Mouse (Mus musculus) embryonic facial prominence, embryonic 14.5 days (tissue): Measurements from ENCODE around the gene Dad1. TPM values are rescaled to one million over a fixed set of nuclear protein-coding genes. Genes with fewer than 3 reads are reported as not detected.
A peak's percentile ranks its signal among the peaks of the same experiment; 100 is the strongest.

Experiments used
- ATAC-seq: fragments of 200-750 bp; cut with Nextera tagmentation; 2 replicates; pipeline ENCODE4 v1.8.0; 2017; ENCODE audit warnings: low read depth, moderate number of reproducible peaks, moderate TSS enrichment
- DNase-seq: peaks from one replicate; pipeline ENCODE4 v3.0.0-alpha.2; 2015; ENCODE audit warnings: low spot score
- H3K27ac ChIP-seq: fragments of 300-500 bp; sonication (generic); replicated peaks from 2 replicates; pipeline ENCODE4 v1.5.1; 2014; ENCODE audit warnings: low read depth, mild to moderate bottlenecking, low read length, moderate library complexity
- H3K27me3 ChIP-seq: fragments of 300-500 bp; sonication (generic); replicated peaks from 2 replicates; pipeline ENCODE4 v1.6.1; 2014; ENCODE audit warnings: low read length; ENCODE audit not compliant: control insufficient read depth, insufficient read depth
- H3K36me3 ChIP-seq: fragments of 300-500 bp; sonication (generic); 2 replicates; pipeline ENCODE4 v1.6.1; 2014; ENCODE audit warnings: low read length, mixed read lengths; ENCODE audit not compliant: control insufficient read depth, insufficient read depth
- H3K4me1 ChIP-seq: fragments of 300-500 bp; sonication (generic); 2 replicates; pipeline ENCODE4 v1.6.1; 2014; ENCODE audit warnings: antibody characterized with exemption, low read length; ENCODE audit not compliant: control insufficient read depth, insufficient read depth
- H3K4me2 ChIP-seq: fragments of 300-500 bp; sonication (generic); 2 replicates; pipeline ENCODE4 v1.6.1; 2014; ENCODE audit warnings: low read depth, mild to moderate bottlenecking, low read length, moderate library complexity, mixed read lengths
- H3K4me3 ChIP-seq: fragments of 300-500 bp; sonication (generic); 2 replicates; pipeline ENCODE4 v1.5.1; 2014; ENCODE audit warnings: low read depth, mild to moderate bottlenecking, low read length
- H3K9ac ChIP-seq: fragments of 300-500 bp; sonication (generic); 2 replicates; pipeline ENCODE4 v1.6.1; 2014; ENCODE audit warnings: low read depth, mild to moderate bottlenecking, low read length, moderate library complexity, mixed read lengths
- H3K9me3 ChIP-seq: fragments of 300-500 bp; sonication (generic); 2 replicates; pipeline ENCODE4 v1.6.1; 2016; ENCODE audit warnings: low read length; ENCODE audit not compliant: control insufficient read depth
- WGBS: fragments of 180-500 bp; shearing (Covaris S2); extraction: QIAGEN DNeasy Blood & Tissue Kit; methylation state at CpG from one replicate; pipeline ENCODE4 v1.1.7; 2014; 5-methylcytosine and 5-hydroxymethylcytosine counted together
- polyA plus RNA-seq: library from polyadenylated mRNA; unstranded; fragments of >200 nt; fragmentation: Nextera tagmentation; extraction: Ambion mirVana; gene quantifications from 2 replicates; pipeline ENCODE4 v1.2.1, GENCODE M21; 2014

Gene Dad1
- 400 and 436 TPM in 2 replicates for polyA plus RNA-seq

- Histone ChIP-seq H3K9ac (peak within 1 kb of the TSS; percentile 85), H3K4me2 (peak within 1 kb of the TSS; percentile 69), H3K4me3 (peak within 1 kb of the TSS; percentile 87), H3K4me1 (peaks cover 27% of the 10 kb centered on the region), H3K36me3 (0 out of 2 replicates have a peak, but pooled peaks cover 7% of the 10 kb centered on the region), H3K27ac (peak within 1 kb of the TSS; percentile 86), H3K27me3 (no peaks in the 10 kb centered on the region), H3K9me3 (no peaks in the 10 kb centered on the region)
- WGBS = 0% methylated on average over 37 of the region's 39 CpGs
- peak; percentile 100 for ATAC-seq
- DNase-seq = peak; percentile 99
Measured at GRCm38 (mm10) chr14:54253741-54254291, at the start of gene Dad1, which contains the start of gene Abhd4. TSS of gene Dad1 (minus strand) at chr14:54254104. TSS of gene Abhd4 (plus strand) at chr14:54254188.

DNA sequence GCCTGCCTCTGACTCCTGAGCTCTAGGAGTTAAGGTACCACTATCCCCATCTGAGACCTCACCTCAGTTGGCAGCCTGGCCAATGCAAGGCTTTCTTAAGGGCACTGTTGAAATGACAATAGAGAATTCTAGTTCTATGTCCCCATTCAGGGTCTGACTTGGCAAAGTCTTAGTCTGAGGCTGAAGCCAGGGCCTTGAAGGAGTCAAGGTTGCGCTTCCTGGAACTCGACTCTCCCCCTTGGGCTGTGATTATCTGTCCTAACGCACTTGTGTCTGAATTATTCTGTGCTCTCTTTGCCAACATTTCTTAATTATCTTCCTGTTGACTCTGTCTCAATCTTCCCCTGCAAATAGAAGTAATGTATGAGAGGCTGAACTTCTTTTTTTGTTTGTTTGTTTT lies 46.8 kb upstream of the Dad1 start:
- Histone ChIP-seq H3K4me1 (no peaks in the 10 kb centered on the region), H3K4me2 (no peak overlapping the region), H3K9ac (no peak overlapping the region), H3K4me3 (no peak overlapping the region), H3K27ac (no peak overlapping the region), H3K27me3 (no peaks in the 10 kb centered on the region), H3K9me3 (peaks cover 5% of the 10 kb centered on the region), H3K36me3 (no peaks in the 10 kb centered on the region)
- 87% methylated on average over 3 of the region's 3 CpGs for WGBS
- ATAC-seq = no peak
- no peak for DNase-seq

- H3K36me3 ChIP-seq = no peaks in the 10 kb centered on the region
- no peak overlapping the region for H3K27ac ChIP-seq
- H3K4me3 ChIP-seq = no peak overlapping the region
- H3K4me1 ChIP-seq = no peaks in the 10 kb centered on the region
- no peak overlapping the region for H3K4me2 ChIP-seq
- WGBS = 81% methylated on average over 5 of the region's 5 CpGs
- H3K27me3 ChIP-seq = no peaks in the 10 kb centered on the region
- no peak for DNase-seq
- peaks cover 5% of the 10 kb centered on the region for H3K9me3 ChIP-seq
- no peak for ATAC-seq
- H3K9ac ChIP-seq = no peak overlapping the region
Measured at GRCm38 (mm10) chr14:54300136-54300535, 46.2 kb upstream of the Dad1 start.

DNA sequence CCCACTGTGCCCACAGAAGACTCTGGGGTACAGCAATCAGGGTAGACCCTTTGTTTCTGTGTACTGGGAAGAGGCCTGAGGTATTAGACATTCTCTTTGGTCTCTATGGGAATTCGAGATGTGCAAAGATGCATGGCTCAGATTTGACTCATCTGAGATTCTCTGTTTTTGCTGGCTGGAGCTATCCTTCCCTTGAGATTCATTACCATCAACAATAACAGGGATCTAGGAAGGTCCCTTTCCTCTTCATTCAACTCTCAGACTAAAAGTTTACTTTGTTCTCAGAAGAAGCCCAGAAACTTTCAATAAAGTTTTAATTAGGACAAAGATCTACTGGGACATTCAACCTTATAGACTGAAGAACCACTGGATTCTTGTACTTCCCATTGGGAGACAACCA lies 30.9 kb upstream of the Dad1 start, which contains the start of gene Olfr49:
Gene Olfr49 (minus strand): TSS at position 101 of the 400 bp plus-strand sequence.
- 62% methylated on average over 1 of the region's 1 CpGs for WGBS
- no peaks in the 10 kb centered on the region for H3K27me3 ChIP-seq
- DNase-seq (no peak), ATAC-seq (no peak)
- 0 out of 2 replicates have a peak, but pooled peaks cover 7% of the 10 kb centered on the region for H3K9me3 ChIP-seq
- no peaks in the 10 kb centered on the region for H3K4me1 ChIP-seq
- no peaks in the 10 kb centered on the region for H3K36me3 ChIP-seq
- no peak within 1 kb of the TSS for H3K9ac ChIP-seq
- no peak within 1 kb of the TSS for H3K27ac ChIP-seq
- no peak within 1 kb of the TSS for H3K4me2 ChIP-seq
- H3K4me3 ChIP-seq = no peak within 1 kb of the TSS

GRCm38 (mm10) chr14:54276446-54276845 lies 22.5 kb upstream of the Dad1 start:
- H3K27ac ChIP-seq = no peak overlapping the region
- no peak overlapping the region for H3K4me3 ChIP-seq
- ATAC-seq = no peak
- no peaks in the 10 kb centered on the region for H3K36me3 ChIP-seq
- H3K9ac ChIP-seq = no peak overlapping the region
- 79% methylated on average over 2 of the region's 2 CpGs for WGBS
- no peak overlapping the region for H3K4me2 ChIP-seq
- no peaks in the 10 kb centered on the region for H3K4me1 ChIP-seq
- no peak for DNase-seq
- H3K27me3 ChIP-seq = no peaks in the 10 kb centered on the region
- no peaks in the 10 kb centered on the region for H3K9me3 ChIP-seq

GRCm38 (mm10) chr14:54272696-54273095 lies 18.8 kb upstream of the Dad1 start:
- no peak overlapping the region for H3K9ac ChIP-seq
- H3K27me3 ChIP-seq = no peaks in the 10 kb centered on the region
- peaks cover 15% of the 10 kb centered on the region for H3K36me3 ChIP-seq
- no peaks in the 10 kb centered on the region for H3K4me1 ChIP-seq
- H3K9me3 ChIP-seq = no peaks in the 10 kb centered on the region
- WGBS = 82% methylated on average over 3 of the region's 3 CpGs
- no peak overlapping the region for H3K4me3 ChIP-seq
- no peak for DNase-seq
- ATAC-seq = no peak
- no peak overlapping the region for H3K4me2 ChIP-seq
- no peak overlapping the region for H3K27ac ChIP-seq

DNA sequence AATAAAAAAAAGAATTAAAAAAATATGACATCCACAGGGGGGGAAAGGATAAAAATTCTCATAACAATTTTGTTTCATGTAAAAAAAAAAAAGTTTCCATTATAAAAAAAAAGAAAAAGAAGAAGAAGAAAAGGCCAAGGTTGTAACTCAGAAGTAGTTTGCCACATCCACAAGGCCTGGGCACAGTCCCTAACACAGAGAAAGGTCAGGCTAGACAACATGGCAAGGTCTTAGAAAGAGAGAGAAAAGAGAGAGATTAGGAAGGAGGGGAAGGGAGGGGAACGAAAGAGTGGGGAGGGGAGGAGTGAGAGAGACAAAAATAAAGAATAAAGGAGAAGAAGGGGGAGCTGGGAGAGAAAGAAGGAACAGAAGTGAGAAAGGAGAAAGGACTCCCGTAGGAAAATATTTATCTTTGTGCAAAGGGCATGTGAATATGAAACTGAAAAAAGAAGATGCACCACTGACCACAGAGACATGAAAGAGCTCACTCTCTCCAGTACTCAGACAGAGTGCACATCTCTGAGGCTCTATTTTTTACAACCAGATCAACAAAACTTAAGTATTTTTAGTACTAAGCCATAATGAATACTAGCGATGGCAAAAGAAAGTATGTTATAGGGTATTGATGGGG lies 18.2 kb upstream of the Dad1 start:
- ATAC-seq = no peak
- no peaks in the 10 kb centered on the region for H3K27me3 ChIP-seq
- 78% methylated on average over 3 of the region's 3 CpGs for WGBS

DNA sequence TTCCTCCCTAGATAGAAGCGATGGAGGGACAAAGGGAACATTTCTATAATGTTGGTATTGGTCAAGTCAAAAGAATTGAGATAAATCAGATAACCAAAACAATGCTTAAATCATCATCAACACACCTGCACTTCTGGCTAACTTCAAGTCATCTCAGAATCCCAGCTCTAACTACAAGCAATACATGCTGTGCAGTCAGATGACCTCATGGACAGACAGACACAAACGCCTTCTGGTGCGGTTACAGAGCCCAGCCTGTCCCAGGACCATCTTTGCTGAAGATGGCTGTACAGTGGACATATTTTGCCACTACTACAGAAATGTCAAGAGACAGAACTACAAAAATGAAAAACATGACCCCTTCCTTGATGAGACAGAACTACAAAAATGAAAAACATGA lies 16.5 kb upstream of the Dad1 start:
- WGBS = 90% methylated on average over 3 of the region's 3 CpGs
- Histone ChIP-seq H3K36me3 (peaks cover 25% of the 10 kb centered on the region), H3K4me3 (no peak overlapping the region), H3K9me3 (no peaks in the 10 kb centered on the region), H3K4me1 (no peaks in the 10 kb centered on the region), H3K27me3 (no peaks in the 10 kb centered on the region), H3K4me2 (no peak overlapping the region), H3K9ac (no peak overlapping the region), H3K27ac (no peak overlapping the region)
- no peak for ATAC-seq
- DNase-seq = no peak

More for the DNA sequence above, 18.2 kb upstream of the Dad1 start:
- Histone ChIP-seq H3K9me3 (no peaks in the 10 kb centered on the region), H3K27ac (no peak overlapping the region), H3K4me3 (no peak overlapping the region), H3K9ac (no peak overlapping the region), H3K4me2 (no peak overlapping the region), H3K36me3 (peaks cover 21% of the 10 kb centered on the region), H3K4me1 (no peaks in the 10 kb centered on the region)
- no peak for DNase-seq

- H3K9ac ChIP-seq = no peak overlapping the region
- peaks cover 25% of the 10 kb centered on the region for H3K36me3 ChIP-seq
- no peaks in the 10 kb centered on the region for H3K9me3 ChIP-seq
- H3K27me3 ChIP-seq = no peaks in the 10 kb centered on the region
- ATAC-seq = no peak
- no peaks in the 10 kb centered on the region for H3K4me1 ChIP-seq
- DNase-seq = no peak
- H3K27ac ChIP-seq = no peak overlapping the region
- H3K4me3 ChIP-seq = no peak overlapping the region
- WGBS = 93% methylated on average over 3 of the region's 3 CpGs
- H3K4me2 ChIP-seq = no peak overlapping the region
Measured at GRCm38 (mm10) chr14:54269566-54269965, 15.7 kb upstream of the Dad1 start.
